Mouse (Mus musculus): ENCODE results near the gene Baiap3. TPM values are rescaled to one million over a fixed set of nuclear protein-coding genes. Genes with fewer than 3 reads are reported as not detected.

Baiap3 gene
- under 1 TPM; 0.05 to 0.11 TPM for polyA plus RNA-seq (2012; fragmentation: generic; extraction: Trizol)

GRCm38 (mm10) chr17:25256140-25256754 is at the start of gene Baiap3:
Gene Baiap3, minus strand, starts transcription at chr17:25256364.

GRCm38 (mm10) chr17:25298094-25298493 is 41.9 kb upstream of the Baiap3 start, which contains the start of gene Prss34:
Gene Prss34, plus strand, starts transcription at chr17:25298394.

GRCm38 (mm10) chr17:25274571-25275346 is 18.6 kb upstream of the Baiap3 start, which contains the start of gene Ube2i:
Gene Ube2i, minus strand, starts transcription at chr17:25274622.

GRCm38 (mm10) chr17:25239695-25240636 is 16.2 kb downstream of the Baiap3 start, which contains the start of the genes Gnptg and Tsr3:
Gene Gnptg, minus strand, starts transcription at chr17:25240124.
Gene Tsr3, plus strand, starts transcription at chr17:25240170.

Other genes with a start within 250 kb of the Baiap3 start
- 1 to 10 TPM in 1 of 2 experiments, under 1 TPM in 1; 0.59 to 5.7 TPM for gene Cramp1l, start 240.6 kb downstream of the Baiap3 start, polyA plus RNA-seq (2012; fragmentation: generic; extraction: Trizol)
- gene Ift140, start 240.3 kb downstream of the Baiap3 start, polyA plus RNA-seq (2012; fragmentation: generic; extraction: Trizol): 10 to 100 TPM in 1 of 2 experiments, 1 to 10 TPM in 1; 6.5 to 21.9 TPM
- gene Tmem204, start 172.8 kb downstream of the Baiap3 start, polyA plus RNA-seq (2012; fragmentation: generic; extraction: Trizol): under 1 TPM; 0.61 to 0.90 TPM
- 10 to 100 TPM; 20.3 to 26.2 TPM for gene Telo2, start 140.4 kb downstream of the Baiap3 start, polyA plus RNA-seq (2012; fragmentation: generic; extraction: Trizol)
- not detected for gene Ptx4, start 135.6 kb downstream of the Baiap3 start, polyA plus RNA-seq (2012; fragmentation: generic; extraction: Trizol)
- gene Clcn7, start 123.0 kb downstream of the Baiap3 start, polyA plus RNA-seq (2012; fragmentation: generic; extraction: Trizol): 10 to 100 TPM in 1 of 2 experiments, 1 to 10 TPM in 1; 8.8 to 22.3 TPM
- not detected for gene Ccdc154, start 93.9 kb downstream of the Baiap3 start, polyA plus RNA-seq (2012; fragmentation: generic; extraction: Trizol)
- not detected for gene Gm38655, start 80.9 kb downstream of the Baiap3 start, polyA plus RNA-seq (2012; fragmentation: generic; extraction: Trizol)
- gene BC003965, start 71.8 kb downstream of the Baiap3 start, polyA plus RNA-seq (2012; fragmentation: generic; extraction: Trizol): 10 to 100 TPM in 1 of 2 experiments, 1 to 10 TPM in 1; 4.9 to 10.7 TPM
- 1 to 10 TPM in 1 of 2 experiments, under 1 TPM in 1; 0.15 to 3.8 TPM for gene Unkl, start 68.0 kb downstream of the Baiap3 start, polyA plus RNA-seq (2012; fragmentation: generic; extraction: Trizol)
- 10 to 100 TPM; 15.9 to 49.7 TPM for gene Gnptg, start 16.2 kb downstream of the Baiap3 start, polyA plus RNA-seq (2012; fragmentation: generic; extraction: Trizol)
- 10 to 100 TPM; 44.0 to 58.5 TPM for gene Tsr3, start 16.2 kb downstream of the Baiap3 start, polyA plus RNA-seq (2012; fragmentation: generic; extraction: Trizol)
- 100 to 1,000 TPM; 272 to 366 TPM for gene Ube2i, start 18.3 kb upstream of the Baiap3 start, polyA plus RNA-seq (2012; fragmentation: generic; extraction: Trizol)
- not detected for gene Prss34, start 42.0 kb upstream of the Baiap3 start, polyA plus RNA-seq (2012; fragmentation: generic; extraction: Trizol)
- not detected for gene Prss28, start 52.3 kb upstream of the Baiap3 start, polyA plus RNA-seq (2012; fragmentation: generic; extraction: Trizol)
- not detected for gene Prss29, start 62.3 kb upstream of the Baiap3 start, polyA plus RNA-seq (2012; fragmentation: generic; extraction: Trizol)
- gene Tpsab1, start 89.2 kb upstream of the Baiap3 start, polyA plus RNA-seq (2012; fragmentation: generic; extraction: Trizol): not detected
- gene Tpsb2, start 109.9 kb upstream of the Baiap3 start, polyA plus RNA-seq (2012; fragmentation: generic; extraction: Trizol): not detected
- not detected for gene Tpsg1, start 112.9 kb upstream of the Baiap3 start, polyA plus RNA-seq (2012; fragmentation: generic; extraction: Trizol)
- gene Cacna1h, start 177.4 kb upstream of the Baiap3 start, polyA plus RNA-seq (2012; fragmentation: generic; extraction: Trizol): not detected
- gene Tekt4, start 198.3 kb upstream of the Baiap3 start, polyA plus RNA-seq (2012; fragmentation: generic; extraction: Trizol): not detected
- gene Sstr5, start 240.9 kb upstream of the Baiap3 start, polyA plus RNA-seq (2012; fragmentation: generic; extraction: Trizol): not detected

Measured in C3H10T1/2 (cell line).